Mouse (Mus musculus): ENCODE measurements around the gene Cradd.

DNA sequence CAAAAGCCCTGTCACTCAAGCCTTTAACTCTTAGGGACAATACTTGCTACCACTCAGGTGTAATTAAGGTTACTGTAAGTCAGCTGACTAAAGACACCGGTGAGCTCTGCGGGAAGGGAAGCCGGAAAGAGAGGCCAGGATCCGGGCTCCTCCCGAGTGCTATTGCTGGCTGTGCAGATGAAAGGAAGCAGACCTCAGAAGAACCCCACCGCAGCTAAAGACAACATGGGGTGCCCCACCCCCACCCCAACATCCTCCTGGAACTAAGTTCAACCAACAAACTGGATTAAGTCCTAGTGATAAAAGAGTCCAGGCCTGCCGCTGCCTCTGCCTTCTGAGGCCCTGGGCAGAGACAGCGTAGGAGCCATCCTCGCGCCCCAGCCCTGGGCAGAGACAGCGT lies 61.5 kb downstream of the Cradd start:
- no peak for TF ChIP-seq CTCF (conservative IDR thresholded peaks at IDR 0.05; ENCODE audit: low read length)
- no peak for TF ChIP-seq NANOG (IDR thresholded peaks at IDR 0.05; ENCODE audit: borderline replicate concordance, low read length)

Measured in E14TG2a.4 (cell line).